Mouse (Mus musculus): ENCODE results near the gene Plekha5.

DNA sequence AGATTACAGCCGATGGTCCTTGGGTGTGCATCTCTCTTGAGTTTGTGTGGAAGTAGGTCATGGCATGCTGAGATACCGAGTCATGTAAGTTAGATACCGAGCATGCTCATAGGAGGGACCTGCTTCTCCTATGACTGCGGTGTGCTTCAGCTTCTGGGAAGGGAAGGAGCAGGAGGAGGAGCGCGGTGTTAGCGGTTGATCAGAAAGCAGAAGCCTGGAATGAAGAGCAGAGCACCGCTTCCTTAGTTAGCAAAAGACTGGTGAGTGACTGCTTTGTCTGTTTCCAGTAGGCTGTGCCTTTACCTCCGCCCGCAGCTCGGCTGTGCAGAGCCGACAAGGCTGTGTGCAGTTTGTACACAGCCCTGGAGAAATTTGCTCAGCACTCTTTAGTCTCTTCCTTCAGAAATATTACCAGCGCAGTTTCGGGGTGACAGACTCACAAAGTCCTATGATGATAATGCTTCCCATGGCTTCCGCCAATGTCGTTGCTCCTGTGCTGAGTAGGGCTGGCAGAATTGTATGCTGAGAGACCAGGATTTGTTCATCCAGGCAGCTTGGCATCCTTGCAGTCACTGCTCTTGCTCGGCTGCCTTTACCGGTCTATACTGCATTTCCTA, 67.2 kb downstream of the Plekha5 start:
- TF ChIP-seq POLR2A (IDR thresholded peaks at IDR 0.05; ENCODE audit: low read depth, low read length) (no peak), CTCF (IDR thresholded peaks at IDR 0.05; ENCODE audit: borderline replicate concordance, insufficient read depth, low read length) (no peak)
